Mouse (Mus musculus): Measurements from ENCODE around the gene Hectd1.

- TF ChIP-seq CTCF (IDR thresholded peaks at IDR 0.05; ENCODE audit: low read depth) = no peak
- TF ChIP-seq EP300 (optimal IDR thresholded peaks at IDR 0.05) = no peak
These were observed 36.4 kb upstream of the Hectd1 start for GRCm38 (mm10) chr12:51865790-51866179.
